Mouse (Mus musculus) c-Kit-positive CD71-positive TER-119-positive erythroid progenitor cells, embryonic 14.5 days (primary cell): ENCODE measurements around the gene Pgam5.

Experiments used
- DNase-seq: peaks from one replicate; pipeline ENCODE4 v3.0.0-alpha.2; 2013; ENCODE audit warnings: low spot score

Gene Pgam5

GRCm38 (mm10) chr5:110269141-110270101, at the start of gene Pgam5:
Pgam5 (minus strand) TSS chr5:110269913.
- peak; percentile 85 for DNase-seq

- no peak for DNase-seq
Measured at GRCm38 (mm10) chr5:110313127-110313526, 43.4 kb upstream of the Pgam5 start.

- no peak for DNase-seq
Measured at GRCm38 (mm10) chr5:110308861-110309260, 39.1 kb upstream of the Pgam5 start.

GRCm38 (mm10) chr5:110300591-110300990, 30.9 kb upstream of the Pgam5 start:
- DNase-seq = no peak

GRCm38 (mm10) chr5:110296637-110297036, 26.9 kb upstream of the Pgam5 start:
- no peak for DNase-seq

- no peak for DNase-seq
Measured at GRCm38 (mm10) chr5:110291649-110292048, 21.9 kb upstream of the Pgam5 start.

- DNase-seq = no peak
Measured at GRCm38 (mm10) chr5:110287084-110287475, 17.4 kb upstream of the Pgam5 start.

- DNase-seq = no peak
Measured at GRCm38 (mm10) chr5:110286446-110287083, 16.9 kb upstream of the Pgam5 start.

GRCm38 (mm10) chr5:110285770-110286445, 16.2 kb upstream of the Pgam5 start, which contains the start of the genes Pxmp2 and Pole:
Pxmp2 (minus strand) TSS chr5:110286186.
Pole (plus strand) TSS chr5:110286306.
- DNase-seq = peak; percentile 91

GRCm38 (mm10) chr5:110285156-110285555, 15.4 kb upstream of the Pgam5 start:
- DNase-seq = peak; percentile 51

- DNase-seq = peak; percentile 83
Measured at GRCm38 (mm10) chr5:110284536-110284935, 14.8 kb upstream of the Pgam5 start.

GRCm38 (mm10) chr5:110281984-110282383, 12.3 kb upstream of the Pgam5 start:
- DNase-seq = no peak

- no peak for DNase-seq
Measured at GRCm38 (mm10) chr5:110276910-110277309, 7.2 kb upstream of the Pgam5 start.

GRCm38 (mm10) chr5:110276391-110276790, 6.7 kb upstream of the Pgam5 start:
- no peak for DNase-seq

GRCm38 (mm10) chr5:110274846-110275245, 5.1 kb upstream of the Pgam5 start:
- no peak for DNase-seq

GRCm38 (mm10) chr5:110274147-110274546, 4.4 kb upstream of the Pgam5 start:
- peak; percentile 61 for DNase-seq

GRCm38 (mm10) chr5:110270242-110270641, 529 bp upstream of the Pgam5 start:
- DNase-seq = no peak

GRCm38 (mm10) chr5:110266941-110267340, 2.8 kb downstream of the Pgam5 start:
- no peak for DNase-seq

- no peak for DNase-seq
Measured at GRCm38 (mm10) chr5:110244091-110244490, 25.6 kb downstream of the Pgam5 start.

- DNase-seq = no peak
Measured at GRCm38 (mm10) chr5:110232346-110232745, 37.4 kb downstream of the Pgam5 start.

GRCm38 (mm10) chr5:110231638-110232037, 38.1 kb downstream of the Pgam5 start:
- DNase-seq = peak; percentile 28

- peak; percentile 93 for DNase-seq
Measured at GRCm38 (mm10) chr5:110230780-110231461, 38.8 kb downstream of the Pgam5 start, which contains the start of gene Ankle2. Ankle2 (plus strand) TSS chr5:110231004.
